Mouse (Mus musculus) bone marrow, adult 2 months (tissue): ENCODE measurements around the gene Pcnx3.

Experiments
- CTCF ChIP-seq: fragments of 200-500 bp; IDR thresholded peaks from 2 replicates; pipeline ENCODE4 v1.5.1; 2011; ENCODE audit warnings: low read length, control low read depth; ENCODE audit not compliant: control insufficient read depth, insufficient read depth
- POLR2A ChIP-seq: fragments of 200-500 bp; IDR thresholded peaks from 2 replicates; pipeline ENCODE4 v1.6.1; 2011; ENCODE audit warnings: low read depth, mild to moderate bottlenecking, control low read depth, low read length, borderline replicate concordance; ENCODE audit not compliant: control insufficient read depth

- TF ChIP-seq CTCF (no peak), POLR2A (no peak; the same call in 1 of the 2 replicates)
These were observed 7.2 kb upstream of the Pcnx3 start for GRCm38 (mm10) chr19:5695849-5696462.
